Mouse (Mus musculus): Measurements from ENCODE around the gene Tbx4. TPM values are rescaled to one million over a fixed set of nuclear protein-coding genes. Genes with fewer than 3 reads are reported as not detected.

The Tbx4 gene
- total and polyA plus RNA-seq, 3 experiments = not detected

DNA sequence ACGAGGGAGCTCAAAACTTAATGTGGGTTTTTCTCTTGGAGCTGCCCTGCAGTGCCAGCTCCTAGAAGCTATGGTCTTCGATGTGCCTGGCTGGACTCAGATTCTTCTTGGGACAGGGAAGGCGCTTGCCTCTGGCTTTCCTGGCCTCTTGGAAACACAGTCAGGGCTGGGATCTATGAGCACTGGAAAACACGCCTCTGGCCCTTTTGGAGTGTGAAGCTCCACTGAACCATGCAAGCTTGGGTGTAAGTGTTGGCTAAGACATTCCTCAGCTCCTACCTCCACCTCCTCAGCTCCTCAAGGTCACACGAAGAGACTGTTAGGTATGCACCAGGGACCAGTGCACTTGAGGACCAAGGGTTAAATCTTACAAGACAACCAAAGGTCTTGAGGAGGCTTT, 41.3 kb upstream of the Tbx4 start:
- Histone ChIP-seq H3K27me3 (replicated peaks) (peaks cover 58% of the 10 kb centered on the region), H3K9me3 (replicated peaks; ENCODE audit: low read length) (peaks cover 20% of the 10 kb centered on the region), H3K4me2 (ENCODE audit: insufficient read depth, low read depth, poor library complexity, severe bottlenecking) (no peak overlapping the region), H3K79me2 (replicated peaks; ENCODE audit: control insufficient read depth, extremely low read depth, insufficient read depth, poor library complexity, severe bottlenecking) (no peaks in the 10 kb centered on the region), H3K4me3 (replicated peaks in 1 of 3; ENCODE audit: low read depth in 2 of 3, low read length in 2 of 3, poor library complexity in 1 of 3) (no peak overlapping the region), H3K4me1 (ENCODE audit: control insufficient read depth in 1 of 2, insufficient read depth in 2 of 2) (peaks cover 5 to 29% of the 10 kb centered on the region in 2 experiments), H3K9ac (ENCODE audit: insufficient read depth, low read depth) (no peak overlapping the region), H3K27ac (ENCODE audit: insufficient read depth, low read depth) (no peak overlapping the region), H3K36me3 (replicated peaks in 1 of 2; ENCODE audit: control insufficient read depth in 1 of 2, insufficient read depth in 1 of 2, low read length in 1 of 2) (no peaks in the 10 kb centered on the region)
- no peak for TF ChIP-seq USF2 (conservative IDR thresholded peaks at IDR 0.05; ENCODE audit: low read depth, low read length)
- TF ChIP-seq CHD2 (IDR thresholded peaks at IDR 0.05; ENCODE audit: low read length) = 0 out of 2 replicates have a peak, but pooled peaks have one; percentile 1
- TF ChIP-seq IRF4 (IDR thresholded peaks at IDR 0.05; ENCODE audit: low read depth, low read length) = 0 out of 2 replicates have a peak, but pooled peaks have one; percentile 0
- dilution Hi-C loops (cut with MboI; ENCODE audit: extremely low pct_ligation_motif_present, extremely low pct_unique_long_range_greater_than_20kb, low sequenced_read_pairs) (no loop called here), in situ Hi-C loops (cut with MboI; ENCODE audit: low pct_ligation_motif_present, low pct_unique_long_range_greater_than_20kb, low sequenced_read_pairs) (loop anchor here (5.0 kb wide), 1 partner anchor 127 kb away; no protein-coding TSS in a partner anchor)
- no peak for DNase-seq (ENCODE audit: extremely low read depth)

DNA sequence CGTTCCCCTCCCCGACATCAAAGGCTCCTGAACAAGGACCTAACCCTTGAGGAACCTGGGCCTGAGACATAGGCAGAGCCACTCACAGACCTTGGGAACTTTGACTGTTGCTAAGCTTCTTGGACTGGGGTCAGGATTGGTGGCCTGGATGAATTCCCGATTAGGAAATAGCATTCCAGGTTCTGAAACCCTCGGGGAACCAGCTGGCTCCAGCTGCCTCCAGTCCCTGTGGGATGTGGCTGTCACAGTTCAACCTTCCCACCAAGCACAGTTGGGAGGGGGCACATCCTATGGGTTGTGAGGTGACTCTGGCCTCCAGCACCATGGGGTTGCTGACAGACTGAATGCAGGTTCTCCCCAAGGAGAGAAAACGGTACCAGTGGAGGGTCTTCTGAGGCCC, 40.3 kb upstream of the Tbx4 start:
- no peaks in the 10 kb centered on the region for H3K36me3 ChIP-seq (replicated peaks in 1 of 2; ENCODE audit: control insufficient read depth in 1 of 2, insufficient read depth in 1 of 2, low read length in 1 of 2)
- H3K9ac ChIP-seq (ENCODE audit: insufficient read depth, low read depth) = no peak overlapping the region
- no peak for DNase-seq (ENCODE audit: extremely low read depth)
- H3K4me3 ChIP-seq (replicated peaks in 1 of 3; ENCODE audit: low read depth in 2 of 3, low read length in 2 of 3, poor library complexity in 1 of 3) = no peak overlapping the region
- peaks cover 57% of the 10 kb centered on the region for H3K27me3 ChIP-seq (replicated peaks)
- peaks cover 5 to 29% of the 10 kb centered on the region in 2 experiments for H3K4me1 ChIP-seq (ENCODE audit: control insufficient read depth in 1 of 2, insufficient read depth in 2 of 2)
- dilution Hi-C loops (cut with MboI; ENCODE audit: extremely low pct_ligation_motif_present, extremely low pct_unique_long_range_greater_than_20kb, low sequenced_read_pairs) = no loop called here
- H3K27ac ChIP-seq (ENCODE audit: insufficient read depth, low read depth) = no peak overlapping the region
- in situ Hi-C loops (cut with MboI; ENCODE audit: low pct_ligation_motif_present, low pct_unique_long_range_greater_than_20kb, low sequenced_read_pairs) = loop anchor here (5.0 kb wide), 1 partner anchor 126 kb away; no protein-coding TSS in a partner anchor
- H3K79me2 ChIP-seq (replicated peaks; ENCODE audit: control insufficient read depth, extremely low read depth, insufficient read depth, poor library complexity, severe bottlenecking) = no peaks in the 10 kb centered on the region
- no peak overlapping the region for H3K4me2 ChIP-seq (ENCODE audit: insufficient read depth, low read depth, poor library complexity, severe bottlenecking)
- no peak for TF ChIP-seq JUN (IDR thresholded peaks at IDR 0.05; ENCODE audit: insufficient read depth, low read depth, low read length)
- TF ChIP-seq TBP (conservative IDR thresholded peaks at IDR 0.05; ENCODE audit: low read depth, low read length) = no peak
- no peak for TF ChIP-seq SMC3 (IDR thresholded peaks at IDR 0.05; ENCODE audit: low read depth, low read length)
- H3K9me3 ChIP-seq (replicated peaks; ENCODE audit: low read length) = peaks cover 10% of the 10 kb centered on the region

DNA sequence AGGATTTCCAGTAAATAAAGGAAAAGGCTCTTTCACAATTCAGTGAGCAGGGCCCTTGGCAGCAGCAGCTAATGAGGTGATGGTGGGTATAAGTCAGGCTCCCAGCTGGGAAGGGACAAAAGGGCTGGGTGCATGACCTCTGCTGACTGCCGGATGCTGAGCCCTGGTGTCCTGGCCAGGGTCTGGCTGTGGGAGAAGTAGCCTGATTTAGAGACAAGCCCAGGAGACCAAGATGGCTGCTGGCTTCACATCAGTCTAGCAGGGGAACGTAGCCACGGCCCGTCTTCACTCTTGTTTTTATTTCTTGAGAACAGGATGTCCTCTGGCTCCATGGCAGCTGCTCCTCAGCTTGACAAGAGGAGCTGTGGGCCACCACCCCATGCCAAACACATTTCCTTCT, 39.7 kb upstream of the Tbx4 start:
- Histone ChIP-seq H3K27ac (ENCODE audit: insufficient read depth, low read depth) (no peak overlapping the region), H3K4me3 (replicated peaks in 1 of 3; ENCODE audit: low read depth in 2 of 3, low read length in 2 of 3, poor library complexity in 1 of 3) (no peak overlapping the region), H3K4me1 (ENCODE audit: control insufficient read depth in 1 of 2, insufficient read depth in 2 of 2) (peaks cover 8 to 29% of the 10 kb centered on the region in 2 experiments), H3K36me3 (replicated peaks in 1 of 2; ENCODE audit: control insufficient read depth in 1 of 2, insufficient read depth in 1 of 2, low read length in 1 of 2) (no peaks in the 10 kb centered on the region), H3K9ac (ENCODE audit: insufficient read depth, low read depth) (no peak overlapping the region), H3K4me2 (ENCODE audit: insufficient read depth, low read depth, poor library complexity, severe bottlenecking) (no peak overlapping the region), H3K9me3 (replicated peaks; ENCODE audit: low read length) (peaks cover 6% of the 10 kb centered on the region), H3K79me2 (replicated peaks; ENCODE audit: control insufficient read depth, extremely low read depth, insufficient read depth, poor library complexity, severe bottlenecking) (no peaks in the 10 kb centered on the region), H3K27me3 (replicated peaks) (peaks cover 52% of the 10 kb centered on the region)
- dilution Hi-C loops (cut with MboI; ENCODE audit: extremely low pct_ligation_motif_present, extremely low pct_unique_long_range_greater_than_20kb, low sequenced_read_pairs) = no loop called here
- no peak for DNase-seq (ENCODE audit: extremely low read depth)
- TF ChIP-seq CHD1 (IDR thresholded peaks at IDR 0.05; ENCODE audit: low read depth, low read length) = no peak
- TF ChIP-seq POLR2A (IDR thresholded peaks at IDR 0.05; ENCODE audit: low read depth, low read length) = no peak
- TF ChIP-seq KAT2A (IDR thresholded peaks at IDR 0.05; ENCODE audit: insufficient replicate concordance, low read length) = no peak
- TF ChIP-seq MYC (IDR thresholded peaks at IDR 0.05; ENCODE audit: low read depth, low read length) = no peak
- TF ChIP-seq RCOR1 (conservative IDR thresholded peaks at IDR 0.05; ENCODE audit: low read depth, low read length) = no peak
- TF ChIP-seq IRF4 (IDR thresholded peaks at IDR 0.05; ENCODE audit: low read depth, low read length) = no peak
- TF ChIP-seq SIN3A (IDR thresholded peaks at IDR 0.05; ENCODE audit: low read length) = no peak
- no peak for TF ChIP-seq USF2 (conservative IDR thresholded peaks at IDR 0.05; ENCODE audit: low read depth, low read length)
- no peak for TF ChIP-seq NRF1 (IDR thresholded peaks at IDR 0.05; ENCODE audit: low read depth, low read length)
- no peak for TF ChIP-seq ELF1 (IDR thresholded peaks at IDR 0.05; ENCODE audit: low read depth, low read length)
- no peak for TF ChIP-seq SMC3 (IDR thresholded peaks at IDR 0.05; ENCODE audit: low read depth, low read length)
- no peak for TF ChIP-seq ZMIZ1 (IDR thresholded peaks at IDR 0.05; ENCODE audit: low read depth, low read length)
- no peak for TF ChIP-seq ZNF384 (IDR thresholded peaks at IDR 0.05; ENCODE audit: low read depth, low read length)
- TF ChIP-seq MAZ (IDR thresholded peaks at IDR 0.05; ENCODE audit: low read depth, low read length) = no peak
- TF ChIP-seq BHLHE40 (IDR thresholded peaks at IDR 0.05; ENCODE audit: low read depth, low read length) = no peak
- no peak for TF ChIP-seq CHD2 (IDR thresholded peaks at IDR 0.05; ENCODE audit: low read length)
- in situ Hi-C loops (cut with MboI; ENCODE audit: low pct_ligation_motif_present, low pct_unique_long_range_greater_than_20kb, low sequenced_read_pairs) = loop anchor here (5.0 kb wide), 1 partner anchor 126 kb away; no protein-coding TSS in a partner anchor
